Mouse (Mus musculus) A20 (cell line): ENCODE measurements around the gene Fam214b.

Source experiments
- DNase-seq: peaks from one replicate; pipeline ENCODE4 v3.0.0-alpha.2; 2011; ENCODE audit warnings: low read depth, low spot score

The Fam214b gene

GRCm38 (mm10) chr4:43045659-43046302 is at the start of gene Fam214b:
TSS of gene Fam214b (minus strand) at chr4:43046220.
- peak; percentile 98 for DNase-seq

- DNase-seq = no peak
Measured at GRCm38 (mm10) chr4:43091183-43091582, 45.2 kb upstream of the Fam214b start.

- no peak for DNase-seq
Measured at GRCm38 (mm10) chr4:43089950-43090349, 43.9 kb upstream of the Fam214b start.

- no peak for DNase-seq
Measured at GRCm38 (mm10) chr4:43082458-43082857, 36.4 kb upstream of the Fam214b start.

- DNase-seq = no peak
Measured at GRCm38 (mm10) chr4:43078071-43078718, 32.2 kb upstream of the Fam214b start.

GRCm38 (mm10) chr4:43074923-43075322 is 28.9 kb upstream of the Fam214b start:
- DNase-seq = no peak

GRCm38 (mm10) chr4:43065471-43065870 is 19.5 kb upstream of the Fam214b start:
- DNase-seq = peak; percentile 37

- DNase-seq = no peak
Measured at GRCm38 (mm10) chr4:43060286-43060685, 14.3 kb upstream of the Fam214b start.

- DNase-seq = no peak
Measured at GRCm38 (mm10) chr4:43059697-43060096, 13.7 kb upstream of the Fam214b start.

- peak; percentile 97 for DNase-seq
Measured at GRCm38 (mm10) chr4:43058753-43059654, 13.0 kb upstream of the Fam214b start, which contains the start of gene Unc13b. TSS of gene Unc13b (plus strand) at chr4:43058953.

GRCm38 (mm10) chr4:43058392-43058752 is 12.4 kb upstream of the Fam214b start:
- no peak for DNase-seq

- DNase-seq = no peak
Measured at GRCm38 (mm10) chr4:43057654-43058053, 11.6 kb upstream of the Fam214b start.

GRCm38 (mm10) chr4:43052627-43053026 is 6.6 kb upstream of the Fam214b start:
- peak; percentile 78 for DNase-seq

- peak; percentile 88 for DNase-seq
Measured at GRCm38 (mm10) chr4:43047231-43047630, 1.2 kb upstream of the Fam214b start.

GRCm38 (mm10) chr4:43046607-43047006 is 587 bp upstream of the Fam214b start:
- DNase-seq = peak; percentile 39

GRCm38 (mm10) chr4:43045285-43045658 is 748 bp downstream of the Fam214b start:
- no peak for DNase-seq

GRCm38 (mm10) chr4:43044673-43045072 is 1.3 kb downstream of the Fam214b start:
- DNase-seq = peak; percentile 48

- DNase-seq = peak; percentile 88
Measured at GRCm38 (mm10) chr4:43043644-43044357, 2.2 kb downstream of the Fam214b start.

GRCm38 (mm10) chr4:43040881-43041547 is 5.0 kb downstream of the Fam214b start:
- DNase-seq = peak; percentile 60

- DNase-seq = peak; percentile 99
Measured at GRCm38 (mm10) chr4:43040114-43040572, 5.9 kb downstream of the Fam214b start.

GRCm38 (mm10) chr4:43039609-43040008 is 6.4 kb downstream of the Fam214b start:
- peak; percentile 25 for DNase-seq
